Mouse (Mus musculus) ES-E14 (cell line): ENCODE data around the gene Cdk17. TPM values are rescaled to one million over a fixed set of nuclear protein-coding genes. Genes with fewer than 3 reads are reported as not detected.

Experiments
- DNase-seq: peaks from one replicate; pipeline ENCODE4 v3.0.0-alpha.2; 2013; ENCODE audit warnings: low read depth, low spot score
- H3K27ac ChIP-seq: 2 replicates; pipeline ENCODE4 v1.5.1; 2012; ENCODE audit warnings: low read depth, mild to moderate bottlenecking, low read length, moderate library complexity, mixed read lengths; ENCODE audit not compliant: poor library complexity, insufficient read depth, severe bottlenecking
- H3K36me3 ChIP-seq: 2 replicates; pipeline ENCODE4 v1.6.1; 2012; ENCODE audit warnings: mild to moderate bottlenecking, low read length, moderate library complexity, mixed read lengths; ENCODE audit not compliant: control insufficient read depth, poor library complexity, insufficient read depth, severe bottlenecking
- H3K4me1 ChIP-seq, 2 experiments: fragments of 150-350 bp in 1 of 2; sonication (generic) in 1 of 2; 2 replicates each; pipeline ENCODE4 v1.6.1; 2012; ENCODE audit warnings: low read length in 2 of 2, mild to moderate bottlenecking in 1 of 2, mixed read lengths in 1 of 2; ENCODE audit not compliant: control insufficient read depth in 2 of 2, insufficient read depth in 2 of 2, poor library complexity in 1 of 2
- H3K4me3 ChIP-seq, 2 experiments: fragments of 150-350 bp in 1 of 2; sonication (generic) in 1 of 2; 2 replicates each; pipeline ENCODE4 v1.5.1; 2012; ENCODE audit warnings: low read length in 2 of 2, low read depth in 1 of 2, mild to moderate bottlenecking in 1 of 2, mixed read lengths in 1 of 2; ENCODE audit not compliant: insufficient read depth in 1 of 2, poor library complexity in 1 of 2, severe bottlenecking in 1 of 2
- H3K9ac ChIP-seq: 2 replicates; pipeline ENCODE4 v1.6.1; 2012; ENCODE audit warnings: low read depth, mild to moderate bottlenecking, low read length, mixed read lengths; ENCODE audit not compliant: poor library complexity, insufficient read depth, severe bottlenecking
- H3K9me3 ChIP-seq: fragments of 150-350 bp; sonication (generic); 2 replicates; pipeline ENCODE4 v1.6.1; 2012; ENCODE audit warnings: low read depth, mild to moderate bottlenecking, low read length; ENCODE audit not compliant: control insufficient read depth, insufficient read depth
- CHD2 ChIP-seq: IDR thresholded peaks from 2 replicates; pipeline ENCODE4 v1.6.1; 2014; ENCODE audit warnings: mild to moderate bottlenecking, low read depth, low read length, inconsistent platforms
- HCFC1 ChIP-seq: IDR thresholded peaks from 2 replicates; pipeline ENCODE4 v1.6.1; 2012; ENCODE audit warnings: low read length, inconsistent platforms, borderline replicate concordance; ENCODE audit not compliant: insufficient read depth
- MAFK ChIP-seq: IDR thresholded peaks from 2 replicates; pipeline ENCODE4 v1.6.1; 2014; ENCODE audit warnings: mild to moderate bottlenecking, low read depth, low read length, inconsistent platforms; ENCODE audit not compliant: insufficient read depth
- ZC3H11A ChIP-seq: IDR thresholded peaks from 2 replicates; pipeline ENCODE4 v1.6.1; 2012; ENCODE audit warnings: low read depth, mild to moderate bottlenecking, inconsistent platforms, low read length, borderline replicate concordance
- ZNF384 ChIP-seq: IDR thresholded peaks from 2 replicates; pipeline ENCODE4 v1.6.1; 2012; ENCODE audit warnings: low read depth, low read length, inconsistent platforms
- in situ Hi-C, 2 experiments: fragments of 600-800 bp; cut with MboI; formaldehyde crosslinking; loops; one replicate each; pipeline ENCODE4 v1.15.1; 2025; ENCODE audit warnings: low sequenced_read_pairs in 2 of 2, inconsistent platforms in 1 of 2; ENCODE audit not compliant: unreplicated experiment in 2 of 2
- total RNA-seq: library from RNA; depleted of rRNA; stranded (reverse); fragments of 300-350 nt; gene quantifications from 2 replicates; pipeline ENCODE4 v1.2.3, GENCODE M21; 2012

Gene Cdk17
- total RNA-seq, 1 experiment = 28.0 TPM

GRCm38 (mm10) chr10:93114782-93115181 lies 45.9 kb upstream of the Cdk17 start:
- DNase-seq = no peak
- TF ChIP-seq HCFC1 = no peak
- no peak for TF ChIP-seq ZC3H11A
- TF ChIP-seq MAFK = no peak
- no peak for TF ChIP-seq ZNF384
- no peak overlapping the region for H3K27ac ChIP-seq
- no peak overlapping the region for H3K9ac ChIP-seq
- no peaks in the 10 kb centered on the region for H3K36me3 ChIP-seq
- in situ Hi-C loops = no loop called here
- H3K9me3 ChIP-seq = no peaks in the 10 kb centered on the region
- H3K4me3 ChIP-seq = no peak overlapping the region
- no peaks in the 10 kb centered on the region for H3K4me1 ChIP-seq

- no peaks in the 10 kb centered on the region for H3K9me3 ChIP-seq
- H3K4me1 ChIP-seq = no peaks in the 10 kb centered on the region
- no peaks in the 10 kb centered on the region for H3K36me3 ChIP-seq
- no peak overlapping the region for H3K9ac ChIP-seq
- TF ChIP-seq CHD2 (no peak), ZC3H11A (no peak), MAFK (no peak), HCFC1 (no peak), ZNF384 (no peak)
- H3K4me3 ChIP-seq = no peak overlapping the region
- in situ Hi-C loops = no loop called here
- no peak for DNase-seq
- H3K27ac ChIP-seq = no peak overlapping the region
These were observed 44.9 kb upstream of the Cdk17 start for GRCm38 (mm10) chr10:93115743-93116142.

GRCm38 (mm10) chr10:93116636-93117035 lies 44.0 kb upstream of the Cdk17 start:
- H3K27ac ChIP-seq = no peak overlapping the region
- TF ChIP-seq ZC3H11A = no peak
- no peak for TF ChIP-seq HCFC1
- no peak for TF ChIP-seq MAFK
- no peak for TF ChIP-seq ZNF384
- no peak for TF ChIP-seq CHD2
- no peaks in the 10 kb centered on the region for H3K9me3 ChIP-seq
- no peak overlapping the region for H3K9ac ChIP-seq
- H3K36me3 ChIP-seq = no peaks in the 10 kb centered on the region
- DNase-seq = no peak
- no peaks in the 10 kb centered on the region for H3K4me1 ChIP-seq
- in situ Hi-C loops = no loop called here
- H3K4me3 ChIP-seq = no peak overlapping the region

- Histone ChIP-seq H3K4me1 (no peaks in the 10 kb centered on the region), H3K36me3 (no peaks in the 10 kb centered on the region), H3K9me3 (no peaks in the 10 kb centered on the region), H3K9ac (no peak overlapping the region), H3K4me3 (no peak overlapping the region), H3K27ac (no peak overlapping the region)
- TF ChIP-seq ZC3H11A (no peak), CHD2 (no peak), MAFK (no peak), ZNF384 (no peak), HCFC1 (no peak)
- in situ Hi-C loops = no loop called here
- no peak for DNase-seq
These were observed 40.9 kb upstream of the Cdk17 start for GRCm38 (mm10) chr10:93119809-93120208.

GRCm38 (mm10) chr10:93121262-93121860 lies 39.3 kb upstream of the Cdk17 start:
- in situ Hi-C loops = no loop called here
- Histone ChIP-seq H3K4me3 (no peak overlapping the region), H3K4me1 (no peaks in the 10 kb centered on the region), H3K36me3 (no peaks in the 10 kb centered on the region), H3K9ac (no peak overlapping the region), H3K9me3 (no peaks in the 10 kb centered on the region), H3K27ac (no peak overlapping the region)
- TF ChIP-seq ZNF384 (no peak), HCFC1 (no peak), ZC3H11A (no peak), CHD2 (no peak), MAFK (no peak)
- no peak for DNase-seq
